Mouse (Mus musculus): ENCODE data around the gene Nptx1.

Gene Nptx1

GRCm38 (mm10) chr11:119513038-119513659 is 34.4 kb downstream of the Nptx1 start:
- in situ Hi-C loops (cut with MboI; ENCODE audit: low pct_unique_long_range_greater_than_20kb in 1 of 2, low sequenced_read_pairs in 2 of 2, unreplicated experiment in 1 of 2) = loop anchor here in 1 of 2 experiments (10.0 kb wide), 1 partner anchor 392 kb away; no protein-coding TSS in a partner anchor

- in situ Hi-C loops (cut with MboI; ENCODE audit: low pct_unique_long_range_greater_than_20kb in 1 of 2, low sequenced_read_pairs in 2 of 2, unreplicated experiment in 1 of 2) = loop anchor here in 1 of 2 experiments (10.0 kb wide), 1 partner anchor 396 kb away; no protein-coding TSS in a partner anchor
Observed at GRCm38 (mm10) chr11:119509165-119509776, 38.3 kb downstream of the Nptx1 start.

- in situ Hi-C loops (cut with MboI; ENCODE audit: low pct_unique_long_range_greater_than_20kb in 1 of 2, low sequenced_read_pairs in 2 of 2, unreplicated experiment in 1 of 2) = loop anchor here in 1 of 2 experiments (10.0 kb wide), 1 partner anchor 397 kb away; no protein-coding TSS in a partner anchor
Observed at GRCm38 (mm10) chr11:119507772-119508171, 39.8 kb downstream of the Nptx1 start.

- in situ Hi-C loops (cut with MboI; ENCODE audit: low pct_unique_long_range_greater_than_20kb in 1 of 2, low sequenced_read_pairs in 2 of 2, unreplicated experiment in 1 of 2) = loop anchor here in 1 of 2 experiments (10.0 kb wide), 1 partner anchor 398 kb away; no protein-coding TSS in a partner anchor
Observed at GRCm38 (mm10) chr11:119506386-119506785, 41.2 kb downstream of the Nptx1 start.

- in situ Hi-C loops (cut with MboI; ENCODE audit: low pct_unique_long_range_greater_than_20kb in 1 of 2, low sequenced_read_pairs in 2 of 2, unreplicated experiment in 1 of 2) = loop anchor here in 1 of 2 experiments (10.0 kb wide), 1 partner anchor 401 kb away; no protein-coding TSS in a partner anchor
Observed at GRCm38 (mm10) chr11:119503675-119504074, 43.9 kb downstream of the Nptx1 start.

- in situ Hi-C loops (cut with MboI; ENCODE audit: low pct_unique_long_range_greater_than_20kb in 1 of 2, low sequenced_read_pairs in 2 of 2, unreplicated experiment in 1 of 2) = loop anchor here in 1 of 2 experiments (10.0 kb wide), 1 partner anchor 405 kb away; no protein-coding TSS in a partner anchor
Observed at GRCm38 (mm10) chr11:119500011-119500410, 47.5 kb downstream of the Nptx1 start.

- in situ Hi-C loops (cut with MboI; ENCODE audit: low pct_unique_long_range_greater_than_20kb in 1 of 2, low sequenced_read_pairs in 2 of 2, unreplicated experiment in 1 of 2) = no loop called here
Observed at GRCm38 (mm10) chr11:119499297-119499696, 48.3 kb downstream of the Nptx1 start.

GRCm38 (mm10) chr11:119497451-119497850 is 50.1 kb downstream of the Nptx1 start:
- in situ Hi-C loops (cut with MboI; ENCODE audit: low pct_unique_long_range_greater_than_20kb in 1 of 2, low sequenced_read_pairs in 2 of 2, unreplicated experiment in 1 of 2) = no loop called here

- in situ Hi-C loops (cut with MboI; ENCODE audit: low pct_unique_long_range_greater_than_20kb in 1 of 2, low sequenced_read_pairs in 2 of 2, unreplicated experiment in 1 of 2) = no loop called here
Observed at GRCm38 (mm10) chr11:119496147-119496546, 51.4 kb downstream of the Nptx1 start.

GRCm38 (mm10) chr11:119493516-119493915 is 54.0 kb downstream of the Nptx1 start:
- in situ Hi-C loops (cut with MboI; ENCODE audit: low pct_unique_long_range_greater_than_20kb in 1 of 2, low sequenced_read_pairs in 2 of 2, unreplicated experiment in 1 of 2) = no loop called here

GRCm38 (mm10) chr11:119492830-119493229 is 54.7 kb downstream of the Nptx1 start:
- in situ Hi-C loops (cut with MboI; ENCODE audit: low pct_unique_long_range_greater_than_20kb in 1 of 2, low sequenced_read_pairs in 2 of 2, unreplicated experiment in 1 of 2) = no loop called here

- in situ Hi-C loops (cut with MboI; ENCODE audit: low pct_unique_long_range_greater_than_20kb in 1 of 2, low sequenced_read_pairs in 2 of 2, unreplicated experiment in 1 of 2) = no loop called here
Observed at GRCm38 (mm10) chr11:119491690-119492087, 55.9 kb downstream of the Nptx1 start.

GRCm38 (mm10) chr11:119490861-119491689 is 56.5 kb downstream of the Nptx1 start, which contains the start of gene Endov:
Endov (plus strand) TSS chr11:119491347.
- in situ Hi-C loops (cut with MboI; ENCODE audit: low pct_unique_long_range_greater_than_20kb in 1 of 2, low sequenced_read_pairs in 2 of 2, unreplicated experiment in 1 of 2) = no loop called here
